Mouse (Mus musculus) bone marrow, adult 2 months (tissue): ENCODE results near the gene Sgsm2. TPM values are rescaled to one million over a fixed set of nuclear protein-coding genes. Genes with fewer than 3 reads are reported as not detected.
A peak's percentile ranks its signal among the peaks of the same experiment; 100 is the strongest.

Experiments used
- H3K27ac ChIP-seq: fragments of 200-500 bp; 2 replicates; pipeline ENCODE4 v1.5.1; 2012; ENCODE audit warnings: low read depth, mild to moderate bottlenecking, control low read depth, inconsistent platforms, low read length; ENCODE audit not compliant: control insufficient read depth, poor library complexity, insufficient read depth
- H3K4me1 ChIP-seq: fragments of 200-500 bp; 2 replicates; pipeline ENCODE4 v1.6.1; 2011; ENCODE audit warnings: low read length; ENCODE audit not compliant: control insufficient read depth, insufficient read depth
- H3K4me3 ChIP-seq: fragments of 200-500 bp; replicated peaks from 2 replicates; pipeline ENCODE3; 2011; ENCODE audit warnings: mild to moderate bottlenecking, low read depth, low read length, control low read depth; ENCODE audit not compliant: control insufficient read depth
- CTCF ChIP-seq: fragments of 200-500 bp; IDR thresholded peaks from 2 replicates; pipeline ENCODE4 v1.5.1; 2011; ENCODE audit warnings: low read length, control low read depth; ENCODE audit not compliant: control insufficient read depth, insufficient read depth
- POLR2A ChIP-seq: fragments of 200-500 bp; IDR thresholded peaks from 2 replicates; pipeline ENCODE4 v1.6.1; 2011; ENCODE audit warnings: low read depth, mild to moderate bottlenecking, control low read depth, low read length, borderline replicate concordance; ENCODE audit not compliant: control insufficient read depth
- WGBS: fragments of 180-500 bp; shearing (Covaris S2); methylation state at CpG from one replicate; pipeline ENCODE4 v1.1.7; 2018; 5-methylcytosine and 5-hydroxymethylcytosine counted together
- polyA plus RNA-seq: library from polyadenylated mRNA; stranded (reverse); fragments of >200 nt; gene quantifications from 2 replicates; pipeline ENCODE4 v1.2.4, GENCODE M21; 2011; ENCODE audit warnings: low replicate concordance; ENCODE audit not compliant: missing spikeins, insufficient read depth, insufficient read length

Gene Sgsm2
- polyA plus RNA-seq, 1 experiment, result 4.8 TPM

DNA sequence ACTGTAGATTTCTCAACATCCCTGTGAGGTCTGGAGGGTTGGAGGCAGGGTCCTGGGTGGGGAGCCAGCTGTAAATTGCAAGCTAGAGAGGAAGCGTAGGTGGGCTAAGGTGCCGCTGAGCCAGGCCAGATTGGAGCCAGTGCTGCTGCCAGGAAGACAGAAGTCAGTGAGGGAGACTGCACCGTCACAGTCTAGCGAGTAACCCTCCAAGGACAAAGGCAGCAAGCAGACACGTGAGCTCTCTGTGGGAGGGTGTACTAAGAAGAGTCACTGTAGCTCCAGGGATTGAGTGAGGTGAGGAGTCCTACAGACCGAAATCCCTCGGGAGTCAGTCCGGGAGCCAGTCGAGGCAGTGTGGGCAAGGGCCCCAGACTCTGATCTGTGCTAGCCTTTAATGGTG is 55.5 kb downstream of the Sgsm2 start:
- H3K4me3 ChIP-seq, result no peak overlapping the region
- no peak for TF ChIP-seq CTCF
- TF ChIP-seq POLR2A, result no peak
- no peak overlapping the region for H3K27ac ChIP-seq
- peaks cover 3% of the 10 kb centered on the region for H3K4me1 ChIP-seq
- 88% methylated on average over 9 of the region's 9 CpGs for WGBS

- TF ChIP-seq CTCF (no peak), POLR2A (no peak)
- peaks cover 3% of the 10 kb centered on the region for H3K4me1 ChIP-seq
- H3K27ac ChIP-seq, result no peak overlapping the region
- 94% methylated on average over 8 of the region's 8 CpGs for WGBS
- no peak overlapping the region for H3K4me3 ChIP-seq
These were observed 56.1 kb downstream of the Sgsm2 start for GRCm38 (mm10) chr11:74840739-74841138.

DNA sequence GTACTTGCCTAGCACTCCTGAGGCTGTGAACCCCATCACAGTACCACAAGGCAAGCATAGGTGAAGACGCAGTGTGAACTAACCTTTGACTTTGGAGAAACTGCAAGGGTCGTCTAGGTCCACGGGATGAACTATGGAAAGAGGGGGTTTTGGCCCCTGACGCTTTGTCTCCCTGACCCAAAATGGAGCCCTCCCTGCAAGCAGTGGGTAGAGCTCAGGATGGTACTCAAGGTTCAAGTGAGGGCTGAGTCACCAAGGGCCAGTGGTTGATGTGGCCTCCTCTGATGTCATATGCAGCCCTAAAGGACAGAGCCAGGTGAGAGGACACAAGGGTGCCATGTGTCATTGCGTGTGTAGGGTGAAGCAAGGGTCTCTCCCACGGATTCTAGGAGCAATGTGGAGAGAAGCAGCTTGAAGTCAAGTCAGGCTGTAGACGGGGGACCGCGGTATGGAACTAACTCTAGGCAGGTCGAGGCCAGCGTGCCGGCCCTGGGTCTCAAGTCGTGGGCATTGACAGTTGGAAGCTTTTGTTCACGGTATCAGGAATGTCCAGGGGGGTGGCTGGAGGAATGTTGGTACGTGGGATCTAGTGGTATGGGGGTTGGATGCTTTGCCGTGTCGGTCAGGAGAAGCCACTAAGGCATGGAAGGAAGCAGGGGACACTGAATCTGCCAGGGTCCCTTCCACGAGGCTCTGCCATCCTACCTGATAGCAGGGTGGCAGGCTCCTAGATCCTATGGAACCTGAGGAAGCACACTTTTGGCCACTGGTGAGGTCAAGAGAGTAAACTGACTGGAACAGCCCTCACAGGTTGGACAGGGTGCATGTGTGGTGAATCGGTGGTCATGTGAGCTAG is 56.8 kb downstream of the Sgsm2 start:
- H3K4me1 ChIP-seq, result peaks cover 3% of the 10 kb centered on the region
- WGBS, result 93% methylated on average over 19 of the region's 19 CpGs

GRCm38 (mm10) chr11:74838971-74839370 is 57.9 kb downstream of the Sgsm2 start:
- under 1% methylated on average over 6 of the region's 6 CpGs for WGBS
- H3K4me3 ChIP-seq, result no peak overlapping the region
- peak overlapping the region; percentile 28; the same call in 1 of the 2 replicates for H3K27ac ChIP-seq
- H3K4me1 ChIP-seq, result peaks cover 3% of the 10 kb centered on the region
- TF ChIP-seq CTCF (no peak), POLR2A (no peak)

More for the DNA sequence above, 56.8 kb downstream of the Sgsm2 start:
- TF ChIP-seq POLR2A (no peak), CTCF (no peak)
- Histone ChIP-seq H3K4me3 (no peak overlapping the region), H3K27ac (no peak overlapping the region)

GRCm38 (mm10) chr11:74838441-74838840 is 58.4 kb downstream of the Sgsm2 start:
- Histone ChIP-seq H3K4me1 (peaks cover 5% of the 10 kb centered on the region), H3K4me3 (peak overlapping the region; percentile 70), H3K27ac (peak overlapping the region; percentile 96)
- TF ChIP-seq CTCF, result no peak
- peak; percentile 59; the same call in 1 of the 2 replicates for TF ChIP-seq POLR2A
- under 1% methylated on average over 35 of the region's 35 CpGs for WGBS

DNA sequence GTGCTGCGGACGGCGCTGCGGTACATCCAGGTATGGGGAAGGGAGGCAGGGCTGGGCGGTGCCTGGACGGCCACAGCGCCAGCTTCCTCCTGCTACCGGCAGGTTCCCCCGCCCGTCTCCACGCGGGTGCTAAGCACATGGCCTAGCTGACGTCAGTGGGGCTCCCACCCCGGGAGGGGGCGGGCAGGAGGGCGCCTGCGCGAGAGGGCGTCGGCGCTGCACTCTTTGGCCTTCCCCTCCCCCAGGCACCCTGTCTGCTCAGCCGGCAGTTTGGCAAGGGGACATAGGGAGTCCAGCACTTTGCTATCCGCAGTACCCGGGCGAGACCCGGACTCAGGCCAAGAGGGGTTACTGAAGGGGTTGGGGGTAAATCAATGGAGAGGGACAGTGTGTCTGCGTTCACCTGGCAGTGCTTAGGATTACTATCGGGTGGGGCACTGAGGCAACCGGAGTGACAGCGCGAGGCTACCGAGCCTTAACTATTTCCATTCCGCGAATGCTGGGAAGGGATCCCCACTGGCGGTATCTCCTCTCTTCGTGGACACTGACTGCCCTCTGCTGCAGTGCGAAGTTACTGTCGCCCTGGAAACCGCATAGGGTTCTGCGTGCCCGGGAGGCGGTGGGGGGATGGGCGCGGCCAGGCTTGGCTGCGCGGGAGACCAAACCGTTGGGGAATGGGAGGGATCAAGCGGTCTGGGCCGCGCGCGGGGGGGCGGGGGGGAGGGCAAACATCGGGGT is 59.0 kb downstream of the Sgsm2 start:
- H3K27ac ChIP-seq, result peak overlapping the region; percentile 96
- H3K4me3 ChIP-seq, result peak overlapping the region; percentile 70
- peaks cover 7% of the 10 kb centered on the region for H3K4me1 ChIP-seq
- TF ChIP-seq POLR2A (peak; percentile 69; the same call in 1 of the 2 replicates), CTCF (peak; percentile 28; the same call in 1 of the 2 replicates)
- WGBS, result under 1% methylated on average over 54 of the region's 54 CpGs

GRCm38 (mm10) chr11:74837056-74837693 is 59.7 kb downstream of the Sgsm2 start:
- 30% methylated on average over 16 of the region's 16 CpGs for WGBS
- TF ChIP-seq CTCF (no peak), POLR2A (no peak)
- H3K4me1 ChIP-seq, result peaks cover 7% of the 10 kb centered on the region
- peak overlapping the region; percentile 96 for H3K27ac ChIP-seq
- H3K4me3 ChIP-seq, result peak overlapping the region; percentile 70

DNA sequence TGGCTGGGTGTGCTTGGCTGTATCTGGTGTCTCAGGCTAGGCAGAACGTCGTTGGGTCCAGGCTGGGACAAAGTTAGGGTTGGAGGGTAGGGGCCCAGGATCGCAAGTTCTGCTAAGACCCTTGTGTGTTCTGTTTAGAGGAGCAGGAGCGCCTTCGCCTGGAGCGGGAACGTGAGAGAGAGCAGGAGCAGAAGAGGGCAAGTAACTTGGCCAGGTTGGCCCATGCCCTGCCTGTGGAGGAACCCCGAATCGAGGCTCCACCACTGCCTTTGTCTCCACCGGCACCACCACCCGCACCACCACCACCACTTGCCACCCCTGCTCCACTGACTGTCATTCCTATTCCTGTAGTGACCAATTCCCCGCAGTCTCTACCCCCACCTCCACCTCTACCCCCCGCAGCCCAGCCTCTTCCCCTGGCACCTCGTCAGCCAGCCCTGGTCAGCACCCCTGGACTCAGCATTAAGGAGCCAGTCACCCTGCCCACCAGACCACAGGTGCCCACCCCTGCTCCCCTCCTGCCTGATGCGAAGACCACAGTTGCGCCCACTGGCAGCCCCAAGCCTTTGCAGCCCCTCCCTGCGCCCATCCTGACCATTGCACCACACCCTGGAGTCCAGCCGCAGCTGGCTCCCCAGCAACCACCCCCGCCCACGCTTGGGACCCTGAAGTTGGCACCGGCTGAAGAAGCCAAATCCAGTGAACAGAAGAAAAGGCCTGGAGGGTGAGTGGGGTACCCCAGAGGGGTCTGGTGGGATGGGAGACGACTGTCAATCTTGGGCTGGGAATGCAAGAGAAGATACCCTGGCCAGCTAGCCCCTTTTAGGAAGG is 60.4 kb downstream of the Sgsm2 start:
- Histone ChIP-seq H3K4me3 (no peak overlapping the region), H3K4me1 (peaks cover 7% of the 10 kb centered on the region), H3K27ac (no peak overlapping the region; the same call in 1 of the 2 replicates)
- 84% methylated on average over 22 of the region's 22 CpGs for WGBS
- TF ChIP-seq POLR2A (no peak), CTCF (no peak)
